Mouse (Mus musculus) neural tube, embryonic 15.5 days (tissue): Measurements from ENCODE around the gene Cdkl5. TPM values are rescaled to one million over a fixed set of nuclear protein-coding genes. Genes with fewer than 3 reads are reported as not detected.
"Not testable (repeated sequence)": the region's sequence is repeated elsewhere in the genome, so short reads cannot be mapped to it uniquely, and the experiment has no call there.

Source experiments
- ATAC-seq: fragments of 200-750 bp; cut with Nextera tagmentation; 2 replicates; pipeline ENCODE4 v1.8.0; 2017; ENCODE audit warnings: mild to moderate bottlenecking, moderate TSS enrichment, moderate library complexity; ENCODE audit not compliant: low FRiP score
- H3K27ac ChIP-seq: fragments of 300-500 bp; sonication (generic); replicated peaks from 2 replicates; pipeline ENCODE4 v1.5.1; 2015; ENCODE audit warnings: mild to moderate bottlenecking, inconsistent platforms
- H3K27me3 ChIP-seq: fragments of 300-500 bp; sonication (generic); replicated peaks from 2 replicates; pipeline ENCODE4 v1.6.1; 2015; ENCODE audit warnings: inconsistent platforms
- H3K36me3 ChIP-seq: fragments of 300-500 bp; sonication (generic); 2 replicates; pipeline ENCODE4 v1.6.1; 2015; ENCODE audit warnings: inconsistent platforms
- H3K4me1 ChIP-seq: fragments of 300-500 bp; sonication (generic); 2 replicates; pipeline ENCODE4 v1.6.1; 2015; ENCODE audit warnings: inconsistent platforms
- H3K4me2 ChIP-seq: fragments of 300-500 bp; sonication (generic); 2 replicates; pipeline ENCODE4 v1.6.1; 2015; ENCODE audit warnings: inconsistent platforms, mild to moderate bottlenecking, moderate library complexity
- H3K4me3 ChIP-seq: fragments of 300-500 bp; sonication (generic); replicated peaks from 2 replicates; pipeline ENCODE4 v1.5.1; 2015; ENCODE audit warnings: mild to moderate bottlenecking, inconsistent platforms
- H3K9ac ChIP-seq: fragments of 300-500 bp; sonication (generic); replicated peaks from 2 replicates; pipeline ENCODE4 v1.6.1; 2015; ENCODE audit warnings: mild to moderate bottlenecking, inconsistent platforms
- H3K9me3 ChIP-seq: fragments of 300-500 bp; sonication (generic); replicated peaks from 2 replicates; pipeline ENCODE4 v1.6.1; 2016; ENCODE audit warnings: inconsistent platforms
- WGBS: fragments of 180-500 bp; shearing (Covaris S2); methylation state at CpG from one replicate; pipeline ENCODE4 v1.1.7; 2015; ENCODE audit warnings: mixed read lengths; 5-methylcytosine and 5-hydroxymethylcytosine counted together
- polyA plus RNA-seq: library from polyadenylated mRNA; unstranded; fragments of >200 nt; fragmentation: Nextera tagmentation; extraction: Ambion mirVana; gene quantifications from 2 replicates; pipeline ENCODE4 v1.2.1, GENCODE M21; 2015

Gene Cdkl5
- polyA plus RNA-seq, 1 experiment from 2014 or later: 5.3 TPM

- WGBS: 87% methylated on average over 4 of the region's 4 CpGs
- no peak for ATAC-seq
- peaks cover 8% of the 10 kb centered on the region for H3K27me3 ChIP-seq
These were observed 199.6 kb downstream of the Cdkl5 start for GRCm38 (mm10) chrX:160794920-160795319.

GRCm38 (mm10) chrX:160782276-160782675 lies 212.2 kb downstream of the Cdkl5 start:
- no peak overlapping the region for H3K9ac ChIP-seq
- WGBS: 87% methylated on average over 5 of the region's 5 CpGs
- no peak overlapping the region for H3K27ac ChIP-seq
- H3K4me3 ChIP-seq: no peak overlapping the region
- H3K27me3 ChIP-seq: peaks cover 7% of the 10 kb centered on the region; the same call in 1 of the 2 replicates
- no peaks in the 10 kb centered on the region for H3K4me1 ChIP-seq
- H3K36me3 ChIP-seq: no peaks in the 10 kb centered on the region
- no peak overlapping the region for H3K4me2 ChIP-seq
- H3K9me3 ChIP-seq: no peaks in the 10 kb centered on the region
- no peak for ATAC-seq

More at GRCm38 (mm10) chrX:160794920-160795319, 199.6 kb downstream of the Cdkl5 start:
- Histone ChIP-seq H3K36me3 (no peaks in the 10 kb centered on the region), H3K9ac (no peak overlapping the region), H3K9me3 (no peaks in the 10 kb centered on the region), H3K27ac (no peak overlapping the region), H3K4me1 (no peaks in the 10 kb centered on the region), H3K4me2 (no peak overlapping the region), H3K4me3 (no peak overlapping the region)

GRCm38 (mm10) chrX:160773033-160773432 lies 221.5 kb downstream of the Cdkl5 start:
- Histone ChIP-seq H3K9ac (no peak overlapping the region), H3K36me3 (no peaks in the 10 kb centered on the region), H3K27me3 (peaks cover 9% of the 10 kb centered on the region), H3K27ac (0 out of 2 replicates have a peak overlapping the region, but pooled peaks have one; percentile 13), H3K4me1 (no peaks in the 10 kb centered on the region), H3K4me2 (no peak overlapping the region), H3K4me3 (no peak overlapping the region), H3K9me3 (no peaks in the 10 kb centered on the region)
- ATAC-seq: no peak
- WGBS: 17% methylated on average over 1 of the region's 1 CpGs

- WGBS: 95% methylated on average over 5 of the region's 5 CpGs
- H3K4me2 ChIP-seq, H3K36me3 ChIP-seq, H3K9me3 ChIP-seq, ATAC-seq, H3K27ac ChIP-seq, H3K27me3 ChIP-seq, H3K4me1 ChIP-seq, H3K4me3 ChIP-seq, H3K9ac ChIP-seq: not testable (repeated sequence)
These were observed 224.9 kb downstream of the Cdkl5 start for GRCm38 (mm10) chrX:160769622-160770021.

- 86% methylated on average over 2 of the region's 2 CpGs for WGBS
- no peaks in the 10 kb centered on the region for H3K9me3 ChIP-seq
- H3K9ac ChIP-seq: no peak within 1 kb of the TSS
- H3K27me3 ChIP-seq: peaks cover 11% of the 10 kb centered on the region; the same call in 1 of the 2 replicates
- ATAC-seq: no peak
- H3K4me3 ChIP-seq: peak within 1 kb of the TSS; percentile 45
- no peaks in the 10 kb centered on the region for H3K36me3 ChIP-seq
- peak within 1 kb of the TSS; percentile 47 for H3K4me2 ChIP-seq
- H3K4me1 ChIP-seq: no peaks in the 10 kb centered on the region
- H3K27ac ChIP-seq: no peak within 1 kb of the TSS
These were observed 226.8 kb downstream of the Cdkl5 start, which contains the start of gene Rs1 for GRCm38 (mm10) chrX:160767713-160768112. TSS of gene Rs1 (plus strand) at chrX:160768013.

- Histone ChIP-seq H3K4me3 (peak overlapping the region; percentile 45), H3K9me3 (no peaks in the 10 kb centered on the region), H3K27ac (no peak overlapping the region), H3K4me2 (peak overlapping the region; percentile 47), H3K36me3 (no peaks in the 10 kb centered on the region), H3K27me3 (peaks cover 10% of the 10 kb centered on the region; the same call in 1 of the 2 replicates), H3K9ac (no peak overlapping the region), H3K4me1 (no peaks in the 10 kb centered on the region)
- ATAC-seq: peak; percentile 93
- 33% methylated on average over 15 of the region's 15 CpGs for WGBS
These were observed 228.3 kb downstream of the Cdkl5 start for GRCm38 (mm10) chrX:160766233-160766616.

GRCm38 (mm10) chrX:160765389-160766232 lies 228.9 kb downstream of the Cdkl5 start:
- Histone ChIP-seq H3K4me1 (no peaks in the 10 kb centered on the region), H3K4me2 (peak overlapping the region; percentile 55), H3K9ac (no peak overlapping the region), H3K27me3 (peaks cover 7% of the 10 kb centered on the region; the same call in 1 of the 2 replicates), H3K9me3 (no peaks in the 10 kb centered on the region), H3K27ac (no peak overlapping the region), H3K4me3 (peak overlapping the region; percentile 45), H3K36me3 (no peaks in the 10 kb centered on the region)
- WGBS: 30% methylated on average over 30 of the region's 30 CpGs
- ATAC-seq: peak; percentile 98

- ATAC-seq: no peak
- Histone ChIP-seq H3K27ac (no peak overlapping the region), H3K27me3 (peaks cover 14% of the 10 kb centered on the region), H3K9ac (no peak overlapping the region), H3K4me2 (no peak overlapping the region), H3K36me3 (no peaks in the 10 kb centered on the region), H3K4me3 (no peak overlapping the region), H3K4me1 (no peaks in the 10 kb centered on the region), H3K9me3 (no peaks in the 10 kb centered on the region)
- WGBS: 94% methylated on average over 8 of the region's 8 CpGs
These were observed 243.7 kb downstream of the Cdkl5 start for GRCm38 (mm10) chrX:160750808-160751207.

- Histone ChIP-seq H3K36me3 (no peaks in the 10 kb centered on the region), H3K27me3 (peaks cover 9% of the 10 kb centered on the region), H3K4me3 (no peak overlapping the region), H3K9me3 (no peaks in the 10 kb centered on the region), H3K27ac (no peak overlapping the region), H3K4me2 (no peak overlapping the region), H3K9ac (no peak overlapping the region), H3K4me1 (no peaks in the 10 kb centered on the region)
- ATAC-seq: no peak
- WGBS: 97% methylated on average over 1 of the region's 1 CpGs
These were observed 245.9 kb downstream of the Cdkl5 start for GRCm38 (mm10) chrX:160748653-160749052.

GRCm38 (mm10) chrX:160745399-160745798 lies 249.1 kb downstream of the Cdkl5 start:
- no peak for ATAC-seq
- WGBS: 92% methylated on average over 1 of the region's 1 CpGs

GRCm38 (mm10) chrX:160735650-160736049 lies 258.9 kb downstream of the Cdkl5 start, which contains the start of gene Ppef1:
TSS of gene Ppef1 (minus strand) at chrX:160735765.
- no peaks in the 10 kb centered on the region for H3K4me1 ChIP-seq
- no peak within 1 kb of the TSS for H3K4me3 ChIP-seq
- no peak for ATAC-seq
- no peaks in the 10 kb centered on the region for H3K36me3 ChIP-seq
- peaks cover 15% of the 10 kb centered on the region; the same call in 1 of the 2 replicates for H3K27me3 ChIP-seq
- H3K27ac ChIP-seq: no peak within 1 kb of the TSS
- WGBS: 78% methylated on average over 5 of the region's 5 CpGs
- no peak within 1 kb of the TSS for H3K9ac ChIP-seq
- no peaks in the 10 kb centered on the region for H3K9me3 ChIP-seq
- H3K4me2 ChIP-seq: no peak within 1 kb of the TSS

More at GRCm38 (mm10) chrX:160745399-160745798, 249.1 kb downstream of the Cdkl5 start:
- Histone ChIP-seq H3K4me2 (no peak overlapping the region), H3K9ac (no peak overlapping the region), H3K9me3 (no peaks in the 10 kb centered on the region), H3K27ac (no peak overlapping the region), H3K4me3 (no peak overlapping the region), H3K36me3 (no peaks in the 10 kb centered on the region), H3K4me1 (no peaks in the 10 kb centered on the region), H3K27me3 (peaks cover 2% of the 10 kb centered on the region)
